Mouse (Mus musculus): ENCODE results near the gene Phf12. TPM values are rescaled to one million over a fixed set of nuclear protein-coding genes. Genes with fewer than 3 reads are reported as not detected.

Phf12 gene
- polyA plus RNA-seq (2012; rRNA removed) = 50.8 and 51.8 TPM in 2 replicates

DNA sequence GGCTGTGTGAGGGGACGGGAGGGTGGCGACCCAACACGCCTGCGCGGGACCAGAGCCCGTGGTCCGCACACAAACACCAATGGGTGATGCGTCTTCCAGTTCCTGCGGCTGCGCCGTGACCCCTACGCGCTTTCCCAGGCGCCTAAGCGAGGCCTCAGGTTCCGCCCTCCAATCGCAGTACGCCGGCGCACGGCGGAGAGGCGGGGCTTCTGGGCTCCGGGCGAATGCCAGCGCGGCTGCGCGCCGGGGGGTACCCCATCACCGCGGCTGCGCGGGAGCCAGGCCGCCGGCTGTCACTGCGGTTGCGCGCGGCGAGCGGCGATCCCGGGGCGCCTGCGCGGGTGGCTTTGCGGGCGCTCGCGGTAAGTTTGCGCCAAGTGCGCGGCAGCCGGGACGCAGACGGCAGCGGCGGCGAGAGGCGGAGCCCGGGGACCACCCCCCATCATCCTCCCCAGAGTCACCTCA is at the start of gene Phf12:
TSS of gene Phf12 (plus strand) at position 314 of the 465 bp plus-strand sequence.

DNA sequence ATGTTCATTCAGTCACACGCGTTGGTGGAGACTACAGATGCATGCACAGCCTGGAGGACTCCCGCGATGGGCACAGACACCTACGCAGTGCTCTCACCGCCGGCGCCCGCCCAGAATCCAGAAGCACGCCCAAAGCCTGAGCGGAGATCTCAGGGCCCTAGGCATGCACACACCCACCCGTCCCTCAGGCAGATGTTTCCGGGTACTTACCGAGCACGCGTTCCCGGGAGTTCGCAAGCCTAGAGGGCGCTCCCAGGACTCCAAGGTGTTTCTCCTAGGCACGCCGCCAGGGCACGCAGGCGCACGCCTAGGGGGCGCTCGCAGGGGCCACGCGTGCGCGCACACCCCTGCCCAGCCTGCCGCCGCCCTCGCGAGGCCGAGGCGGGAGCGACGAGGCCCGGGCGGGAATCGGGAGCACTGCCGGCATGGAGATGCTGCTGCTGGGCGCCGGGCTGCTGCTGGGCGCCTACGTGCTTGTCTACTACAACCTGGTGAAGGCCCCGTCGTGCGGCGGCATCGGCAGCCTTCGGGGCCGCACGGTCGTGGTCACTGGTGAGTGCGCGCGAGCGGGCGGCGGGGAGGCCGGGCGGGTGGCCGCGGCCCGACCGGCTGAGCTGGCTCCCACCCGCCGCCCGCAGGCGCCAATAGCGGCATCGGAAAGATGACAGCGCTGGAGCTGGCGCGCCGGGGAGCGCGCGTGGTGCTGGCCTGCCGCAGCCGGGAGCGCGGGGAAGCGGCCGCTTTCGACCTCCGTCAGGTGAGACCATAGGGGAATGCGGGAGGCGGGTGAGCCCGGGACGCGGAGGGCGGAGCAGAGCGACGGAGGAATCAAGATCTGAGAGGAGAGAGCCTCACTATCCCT is 49.6 kb downstream of the Phf12 start, which contains the start of gene Dhrs13:
TSS of gene Dhrs13 (plus strand) at position 334 of the 862 bp plus-strand sequence.

DNA sequence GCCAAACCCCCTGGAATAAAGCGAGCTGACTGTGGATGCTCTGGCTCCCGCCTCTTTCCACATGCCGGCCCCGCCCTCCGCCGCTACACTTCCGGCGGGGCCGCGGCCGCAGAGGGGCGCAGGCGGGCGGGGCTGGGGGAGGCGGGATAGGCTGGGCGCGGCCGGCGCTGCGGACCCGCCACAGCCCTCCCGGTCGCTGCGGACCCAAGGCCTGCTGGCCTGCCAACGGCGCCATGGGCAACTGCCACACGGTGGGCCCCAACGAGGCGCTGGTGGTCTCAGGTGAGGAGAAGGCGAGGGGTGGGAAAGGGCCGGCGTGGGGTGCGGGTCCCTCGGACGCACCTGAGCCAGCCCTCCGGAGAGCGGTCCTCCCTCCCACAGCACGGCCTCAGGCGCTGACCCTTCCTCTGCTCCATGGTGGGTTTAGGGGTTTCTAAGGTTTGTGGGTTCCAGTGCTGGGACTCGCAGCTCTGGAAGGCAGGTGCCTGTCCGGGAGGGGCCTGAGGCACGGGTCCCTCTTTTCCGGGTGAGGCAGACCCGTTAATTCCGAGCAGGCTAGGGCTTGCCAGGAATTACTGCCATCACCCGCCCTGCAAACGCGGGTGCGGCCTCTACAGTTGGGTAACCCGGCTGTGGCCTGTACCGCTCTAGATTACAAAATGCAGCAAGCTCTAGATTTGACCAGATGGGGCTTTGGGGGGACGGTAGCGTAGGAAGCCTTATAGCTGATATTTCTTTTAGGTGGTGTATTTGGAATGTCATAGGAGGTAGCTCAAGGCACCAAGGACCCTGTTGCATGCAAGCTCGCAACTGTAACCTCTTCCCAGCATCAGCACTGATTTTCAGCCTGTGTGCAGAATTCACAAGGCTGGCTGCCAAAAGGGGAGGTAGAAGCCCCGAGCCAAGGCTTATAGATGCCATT is 55.5 kb downstream of the Phf12 start, which contains the start of gene Flot2:
TSS of gene Flot2 (plus strand) at position 101 of the 922 bp plus-strand sequence.

Other genes starting within 250 kb of the Phf12 start
- 109 and 119 TPM in 2 replicates for gene Myo18a, start 219.5 kb upstream of the Phf12 start, polyA plus RNA-seq (2012; rRNA removed)
- gene Gm10277, start 195.0 kb upstream of the Phf12 start, polyA plus RNA-seq (2012; rRNA removed) = not detected in 2 replicates
- 0.64 and 0.74 TPM in 2 replicates for gene Pipox, start 88.7 kb upstream of the Phf12 start, polyA plus RNA-seq (2012; rRNA removed)
- gene Sez6, start 52.0 kb upstream of the Phf12 start, polyA plus RNA-seq (2012; rRNA removed) = 1.0 and 1.2 TPM in 2 replicates
- gene Dhrs13, start 49.5 kb downstream of the Phf12 start, polyA plus RNA-seq (2012; rRNA removed) = 10.2 and 13.2 TPM in 2 replicates
- 48.6 and 62.6 TPM in 2 replicates for gene Flot2, start 55.2 kb downstream of the Phf12 start, polyA plus RNA-seq (2012; rRNA removed)
- gene Eral1, start 97.6 kb downstream of the Phf12 start, polyA plus RNA-seq (2012; rRNA removed) = 25.8 and 27.9 TPM in 2 replicates
- 14.6 and 14.8 TPM in 2 replicates for gene Fam222b, start 111.9 kb downstream of the Phf12 start, polyA plus RNA-seq (2012; rRNA removed)
- 141 and 147 TPM in 2 replicates for gene Traf4, start 182.8 kb downstream of the Phf12 start, polyA plus RNA-seq (2012; rRNA removed)
- gene Nek8, start 193.9 kb downstream of the Phf12 start, polyA plus RNA-seq (2012; rRNA removed) = 22.3 and 22.8 TPM in 2 replicates
- 42.4 and 46.5 TPM in 2 replicates for gene Tlcd1, start 194.0 kb downstream of the Phf12 start, polyA plus RNA-seq (2012; rRNA removed)
- 91.3 and 145 TPM in 2 replicates for gene Rpl23a, start 200.8 kb downstream of the Phf12 start, polyA plus RNA-seq (2012; rRNA removed)
- 29.9 and 32.3 TPM in 2 replicates for gene Rab34, start 205.7 kb downstream of the Phf12 start, polyA plus RNA-seq (2012; rRNA removed)
- 0.30 and 0.80 TPM in 2 replicates for gene Proca1, start 210.6 kb downstream of the Phf12 start, polyA plus RNA-seq (2012; rRNA removed)

Measured in colon, adult 2 months (tissue).